Mouse (Mus musculus) stomach, embryonic 14.5 days (tissue): ENCODE results near the gene Crim1. TPM values are rescaled to one million over a fixed set of nuclear protein-coding genes. Genes with fewer than 3 reads are reported as not detected.

ENCODE experiments used
- ATAC-seq: fragments of 200-750 bp; cut with Nextera tagmentation; 2 replicates; pipeline ENCODE4 v1.8.0; 2017; ENCODE audit warnings: low read depth, moderate TSS enrichment; ENCODE audit not compliant: insufficient number of reproducible peaks, insufficient read depth, low FRiP score
- H3K27ac ChIP-seq: fragments of 300-500 bp; sonication (generic); 2 replicates; pipeline ENCODE4 v1.5.1; 2014; ENCODE audit warnings: mild to moderate bottlenecking, low read length, moderate library complexity, mixed read lengths
- H3K27me3 ChIP-seq: fragments of 300-500 bp; sonication (generic); 2 replicates; pipeline ENCODE4 v1.6.1; 2014; ENCODE audit warnings: low read length, control low read depth, mixed read lengths; ENCODE audit not compliant: control insufficient read depth, insufficient read depth
- H3K36me3 ChIP-seq: fragments of 300-500 bp; sonication (generic); 2 replicates; pipeline ENCODE4 v1.6.1; 2014; ENCODE audit warnings: mild to moderate bottlenecking, control low read depth, low read length, moderate library complexity, mixed read lengths; ENCODE audit not compliant: control insufficient read depth, insufficient read depth
- H3K4me1 ChIP-seq: fragments of 300-500 bp; sonication (generic); 2 replicates; pipeline ENCODE4 v1.6.1; 2014; ENCODE audit warnings: low read length, control low read depth, mixed read lengths; ENCODE audit not compliant: control insufficient read depth, insufficient read depth
- H3K4me2 ChIP-seq: fragments of 300-500 bp; sonication (generic); replicated peaks from 2 replicates; pipeline ENCODE4 v1.6.1; 2014; ENCODE audit warnings: low read depth, low read length, control low read depth
- H3K4me3 ChIP-seq: fragments of 300-500 bp; sonication (generic); 2 replicates; pipeline ENCODE4 v1.5.1; 2014; ENCODE audit warnings: low read depth, low read length, control low read depth
- H3K9ac ChIP-seq: fragments of 300-500 bp; sonication (generic); replicated peaks from 2 replicates; pipeline ENCODE4 v1.6.1; 2014; ENCODE audit warnings: low read depth, mild to moderate bottlenecking, control low read depth, low read length, moderate library complexity, mixed read lengths
- H3K9me3 ChIP-seq: fragments of 300-500 bp; sonication (generic); 2 replicates; pipeline ENCODE4 v1.6.1; 2016; ENCODE audit warnings: low read depth, low read length, control low read depth; ENCODE audit not compliant: control insufficient read depth
- WGBS: fragments of 180-500 bp; shearing (Covaris S2); extraction: QIAGEN DNeasy Blood & Tissue Kit; methylation state at CpG from one replicate; pipeline ENCODE4 v1.1.7; 2014; 5-methylcytosine and 5-hydroxymethylcytosine counted together
- polyA plus RNA-seq: library from polyadenylated mRNA; unstranded; fragments of >200 nt; fragmentation: Nextera tagmentation; extraction: Ambion mirVana; gene quantifications from 2 replicates; pipeline ENCODE4 v1.2.1, GENCODE M21; 2014

Gene Crim1
- polyA plus RNA-seq, 1 experiment from 2014 or later, result 4.9 TPM

GRCm38 (mm10) chr17:78355611-78356010, 155.6 kb downstream of the Crim1 start:
- H3K4me1 ChIP-seq, result no peaks in the 10 kb centered on the region
- H3K4me3 ChIP-seq, result no peak overlapping the region
- no peaks in the 10 kb centered on the region for H3K9me3 ChIP-seq
- no peak for ATAC-seq
- H3K27ac ChIP-seq, result no peak overlapping the region
- 86% methylated on average over 8 of the region's 8 CpGs for WGBS
- no peak overlapping the region for H3K4me2 ChIP-seq
- H3K9ac ChIP-seq, result no peak overlapping the region
- H3K27me3 ChIP-seq, result no peaks in the 10 kb centered on the region
- peaks cover 9% of the 10 kb centered on the region; the same call in 1 of the 2 replicates for H3K36me3 ChIP-seq

GRCm38 (mm10) chr17:78357753-78358152, 157.7 kb downstream of the Crim1 start:
- no peak overlapping the region for H3K27ac ChIP-seq
- H3K27me3 ChIP-seq, result no peaks in the 10 kb centered on the region
- H3K36me3 ChIP-seq, result peaks cover 4% of the 10 kb centered on the region; the same call in 1 of the 2 replicates
- H3K4me3 ChIP-seq, result no peak overlapping the region
- 88% methylated on average over 4 of the region's 4 CpGs for WGBS
- no peak overlapping the region for H3K4me2 ChIP-seq
- no peak overlapping the region for H3K9ac ChIP-seq
- no peak for ATAC-seq
- no peaks in the 10 kb centered on the region for H3K9me3 ChIP-seq
- H3K4me1 ChIP-seq, result no peaks in the 10 kb centered on the region

GRCm38 (mm10) chr17:78358251-78358726, 158.2 kb downstream of the Crim1 start:
- H3K9ac ChIP-seq, result no peak overlapping the region
- no peak overlapping the region for H3K4me3 ChIP-seq
- H3K4me1 ChIP-seq, result no peaks in the 10 kb centered on the region
- H3K9me3 ChIP-seq, result no peaks in the 10 kb centered on the region
- H3K4me2 ChIP-seq, result no peak overlapping the region
- no peak for ATAC-seq
- 82% methylated on average over 7 of the region's 7 CpGs for WGBS
- H3K27ac ChIP-seq, result no peak overlapping the region
- H3K27me3 ChIP-seq, result no peaks in the 10 kb centered on the region
- H3K36me3 ChIP-seq, result peaks cover 4% of the 10 kb centered on the region; the same call in 1 of the 2 replicates

GRCm38 (mm10) chr17:78361939-78362728, 162.1 kb downstream of the Crim1 start:
- H3K4me2 ChIP-seq, result no peak overlapping the region
- H3K36me3 ChIP-seq, result no peaks in the 10 kb centered on the region
- H3K27me3 ChIP-seq, result no peaks in the 10 kb centered on the region
- H3K4me3 ChIP-seq, result no peak overlapping the region
- H3K4me1 ChIP-seq, result no peaks in the 10 kb centered on the region
- H3K27ac ChIP-seq, result peak overlapping the region; percentile 27; the same call in 1 of the 2 replicates
- no peak overlapping the region for H3K9ac ChIP-seq
- H3K9me3 ChIP-seq, result no peaks in the 10 kb centered on the region
- no peak for ATAC-seq
- 80% methylated on average over 13 of the region's 13 CpGs for WGBS

GRCm38 (mm10) chr17:78364555-78365302, 164.7 kb downstream of the Crim1 start:
- WGBS, result 79% methylated on average over 23 of the region's 23 CpGs
- ATAC-seq, result no peak
- no peak overlapping the region for H3K4me3 ChIP-seq
- H3K9ac ChIP-seq, result no peak overlapping the region
- H3K27ac ChIP-seq, result no peak overlapping the region
- H3K4me2 ChIP-seq, result no peak overlapping the region
- no peaks in the 10 kb centered on the region for H3K27me3 ChIP-seq
- no peaks in the 10 kb centered on the region for H3K9me3 ChIP-seq
- no peaks in the 10 kb centered on the region; the same call in none of the 2 replicates for H3K36me3 ChIP-seq
- no peaks in the 10 kb centered on the region for H3K4me1 ChIP-seq

GRCm38 (mm10) chr17:78366070-78366469, 166.0 kb downstream of the Crim1 start:
- H3K27me3 ChIP-seq, result no peaks in the 10 kb centered on the region
- no peak overlapping the region for H3K4me2 ChIP-seq
- H3K9me3 ChIP-seq, result no peaks in the 10 kb centered on the region
- 82% methylated on average over 7 of the region's 7 CpGs for WGBS
- H3K27ac ChIP-seq, result no peak overlapping the region
- no peak overlapping the region for H3K4me3 ChIP-seq
- no peaks in the 10 kb centered on the region for H3K4me1 ChIP-seq
- ATAC-seq, result no peak
- H3K36me3 ChIP-seq, result no peaks in the 10 kb centered on the region; the same call in none of the 2 replicates
- no peak overlapping the region for H3K9ac ChIP-seq

- no peak for ATAC-seq
- Histone ChIP-seq H3K27me3 (no peaks in the 10 kb centered on the region), H3K4me3 (no peak overlapping the region), H3K36me3 (no peaks in the 10 kb centered on the region; the same call in none of the 2 replicates), H3K9me3 (no peaks in the 10 kb centered on the region), H3K9ac (no peak overlapping the region), H3K4me2 (no peak overlapping the region), H3K4me1 (no peaks in the 10 kb centered on the region), H3K27ac (no peak overlapping the region)
- 88% methylated on average over 8 of the region's 8 CpGs for WGBS
These were observed 168.4 kb downstream of the Crim1 start for GRCm38 (mm10) chr17:78368481-78368880.

GRCm38 (mm10) chr17:78370445-78370844, 170.4 kb downstream of the Crim1 start:
- ATAC-seq, result no peak
- peaks cover 4% of the 10 kb centered on the region for H3K36me3 ChIP-seq
- 86% methylated on average over 1 of the region's 1 CpGs for WGBS

More at GRCm38 (mm10) chr17:78370445-78370844, 170.4 kb downstream of the Crim1 start:
- Histone ChIP-seq H3K4me3 (no peak overlapping the region), H3K9me3 (no peaks in the 10 kb centered on the region), H3K4me1 (no peaks in the 10 kb centered on the region), H3K27me3 (no peaks in the 10 kb centered on the region), H3K27ac (no peak overlapping the region), H3K4me2 (no peak overlapping the region), H3K9ac (no peak overlapping the region)
